Mouse (Mus musculus) G1E (cell line): ENCODE results near the gene 1700024P04Rik.

ENCODE experiments used
- CTCF ChIP-seq: IDR thresholded peaks from 2 replicates; pipeline ENCODE4 v1.5.1; 2012; ENCODE audit warnings: low read depth, low read length, inconsistent platforms, mixed read lengths
- GATA1 ChIP-seq: IDR thresholded peaks from 2 replicates; pipeline ENCODE4 v1.6.1; 2012; ENCODE audit warnings: borderline replicate concordance, low read length, inconsistent platforms, mixed read lengths

GRCm38 (mm10) chr13:99021181-99021580 is 36.8 kb upstream of the 1700024P04Rik start:
- TF ChIP-seq CTCF (no peak), GATA1 (no peak)
